Mouse (Mus musculus) layer of hippocampus, postnatal 25 days (tissue): ENCODE measurements at regions not wholly inside any gene's neighbourhood (a gene's known extent, or its start where the extent isn't known, plus 50 kb on each side); places are given as distances from the start of the nearest gene placed in this dataset.

Experiments
- DNase-seq, 2 experiments: peaks; one replicate each; pipeline ENCODE4 v3.0.0; 2022; ENCODE audit warnings: mixed read lengths in 2 of 2, low spot score in 1 of 2; ENCODE audit errors: extremely low spot score in 1 of 2

- DNase-seq: no peak
These were observed 334.3 kb downstream of the Cd83 start for GRCm38 (mm10) chr13:44118846-44119245.

- no peak for DNase-seq
These were observed 336.7 kb downstream of the Cd83 start for GRCm38 (mm10) chr13:44121241-44121671.

DNA sequence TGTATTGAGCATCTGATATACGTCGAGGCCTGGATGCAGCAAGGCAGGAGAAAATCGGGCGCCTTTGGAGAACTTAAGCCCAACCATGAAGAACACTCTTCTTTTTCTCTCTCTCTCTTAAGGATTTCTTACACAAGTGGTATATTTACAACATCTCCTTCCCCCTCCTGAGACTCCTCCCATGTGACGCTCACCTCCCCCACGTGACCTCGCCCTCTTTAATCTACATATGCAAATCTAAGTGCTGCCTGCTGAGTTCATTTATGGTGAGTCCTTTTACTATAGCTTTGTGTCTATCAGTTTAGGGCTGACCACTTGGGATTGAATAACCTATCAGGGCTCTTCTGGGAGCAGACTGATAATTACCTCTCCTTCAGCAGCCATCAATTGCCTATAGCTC lies 337.4 kb downstream of the Cd83 start:
- no peak for DNase-seq

DNA sequence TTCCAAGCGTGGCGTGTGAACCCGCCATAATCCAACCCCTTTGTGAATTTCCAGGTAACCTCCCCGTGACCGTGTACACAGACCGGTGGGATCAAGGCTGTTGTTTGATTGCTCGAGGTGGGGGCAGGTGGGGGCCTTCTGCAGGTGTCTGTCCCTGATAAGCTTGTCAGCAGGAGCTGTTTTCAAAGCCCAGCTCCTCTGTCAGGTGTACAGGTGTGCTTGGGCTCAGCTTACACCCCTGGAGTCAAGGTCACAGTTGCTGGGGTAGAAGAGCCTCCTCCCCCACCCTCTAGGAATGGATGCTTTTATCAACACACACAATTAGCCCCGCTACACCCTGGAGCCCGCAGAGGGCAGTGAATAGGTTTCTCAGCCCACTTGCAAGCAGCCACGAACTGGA lies 341.6 kb downstream of the Cd83 start:
- no peak for DNase-seq

DNA sequence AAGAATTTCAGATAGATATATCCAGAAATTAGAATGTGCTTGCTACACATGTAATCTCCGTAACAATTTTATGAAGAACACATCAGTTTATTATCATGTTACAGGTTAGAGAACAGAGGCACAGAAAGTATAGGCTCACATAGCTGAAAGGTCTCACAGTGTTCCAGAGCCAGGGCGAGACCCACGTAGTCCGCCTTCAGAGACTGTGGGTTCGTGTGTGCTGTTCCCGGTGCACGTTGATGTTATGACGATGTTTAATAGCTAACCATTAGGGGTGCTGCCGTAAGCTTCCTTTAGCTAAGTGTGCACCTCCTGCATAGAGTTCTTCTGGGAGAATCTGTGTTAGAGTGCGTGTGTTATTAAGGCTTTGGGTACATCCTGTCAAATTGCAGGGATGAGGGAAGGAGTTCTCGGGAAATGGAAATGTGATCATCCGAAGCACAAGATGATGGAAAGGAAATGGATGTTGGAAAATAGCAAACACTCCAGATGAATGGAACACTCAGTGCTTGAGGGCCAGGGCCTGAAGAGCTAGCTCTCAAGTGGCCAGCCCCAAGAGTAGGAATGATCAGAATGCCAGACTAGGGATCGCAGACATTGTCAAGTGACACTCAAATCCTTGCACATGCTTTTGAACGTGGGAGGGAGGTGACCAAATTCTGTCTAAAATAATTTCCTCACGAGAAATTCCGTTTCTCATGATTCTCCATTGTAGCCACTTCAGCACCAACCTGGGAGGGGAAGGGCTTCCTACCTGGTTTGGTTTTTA lies 344.1 kb downstream of the Cd83 start:
- DNase-seq: no peak

DNA sequence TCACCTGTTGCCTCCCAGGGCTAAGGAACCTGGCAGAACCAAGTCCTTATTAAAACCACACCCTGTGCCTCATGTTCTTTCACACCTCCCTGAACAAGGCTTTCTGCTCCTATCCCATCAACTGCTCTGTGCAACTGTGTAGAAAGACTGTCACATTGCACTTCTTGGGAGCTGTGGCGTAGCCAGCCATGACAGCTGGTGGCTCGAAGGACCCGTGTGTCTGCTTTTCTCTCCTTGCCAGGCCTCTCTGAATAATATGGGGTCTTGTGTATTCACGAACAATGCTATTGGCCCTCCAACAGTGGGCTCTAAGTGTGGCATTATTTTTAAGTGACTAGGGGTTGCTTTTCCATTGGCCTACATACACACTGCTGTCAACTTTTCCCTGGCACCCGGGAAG lies 347.3 kb downstream of the Cd83 start:
- DNase-seq: no peak

GRCm38 (mm10) chr13:44132510-44132909 lies 347.9 kb downstream of the Cd83 start:
- DNase-seq: no peak

DNA sequence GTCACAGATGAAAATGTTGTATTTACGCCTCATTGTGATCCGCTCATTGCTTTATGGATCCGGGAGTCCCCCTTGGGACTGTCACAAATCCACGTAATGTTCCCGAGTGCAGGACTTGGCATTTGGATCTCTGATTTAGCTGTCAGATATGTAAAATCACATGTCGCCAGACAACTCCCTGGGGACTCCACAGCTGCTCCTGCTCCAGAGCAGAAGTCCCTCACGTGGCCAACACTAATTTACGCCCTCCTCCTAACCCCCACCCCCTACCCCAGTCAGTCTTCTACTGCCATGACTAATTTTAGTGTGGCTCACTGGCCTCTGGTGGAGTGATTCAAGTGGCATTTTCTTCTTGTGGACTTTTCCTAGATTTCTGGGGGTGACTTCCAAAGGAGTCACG lies 348.9 kb downstream of the Cd83 start:
- DNase-seq: no peak

GRCm38 (mm10) chr13:44141181-44141580 lies 356.6 kb downstream of the Cd83 start:
- no peak for DNase-seq

- no peak for DNase-seq
These were observed 360.9 kb downstream of the Cd83 start for GRCm38 (mm10) chr13:44145441-44145840.

GRCm38 (mm10) chr13:44147841-44148240 lies 363.3 kb downstream of the Cd83 start:
- no peak for DNase-seq

DNA sequence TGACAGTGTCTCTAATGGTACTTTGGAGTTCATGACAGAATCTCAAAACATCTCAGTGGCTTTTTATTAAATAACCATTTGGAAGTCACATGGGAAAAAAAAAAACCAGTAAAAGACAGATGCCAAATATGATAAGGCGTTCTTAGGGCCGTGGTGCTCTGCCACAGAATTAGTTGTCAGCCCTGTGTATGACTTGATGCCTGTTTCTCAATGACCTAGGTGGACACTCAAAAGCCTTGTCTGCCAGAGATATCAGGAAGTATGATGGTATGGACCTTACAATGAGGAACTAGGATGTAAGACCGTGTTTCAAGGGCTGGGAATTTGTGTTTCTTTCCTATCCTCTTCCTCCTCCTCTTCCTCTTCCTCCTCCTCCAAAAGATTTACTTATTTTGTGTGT lies 364.9 kb downstream of the Cd83 start:
- DNase-seq: no peak

DNA sequence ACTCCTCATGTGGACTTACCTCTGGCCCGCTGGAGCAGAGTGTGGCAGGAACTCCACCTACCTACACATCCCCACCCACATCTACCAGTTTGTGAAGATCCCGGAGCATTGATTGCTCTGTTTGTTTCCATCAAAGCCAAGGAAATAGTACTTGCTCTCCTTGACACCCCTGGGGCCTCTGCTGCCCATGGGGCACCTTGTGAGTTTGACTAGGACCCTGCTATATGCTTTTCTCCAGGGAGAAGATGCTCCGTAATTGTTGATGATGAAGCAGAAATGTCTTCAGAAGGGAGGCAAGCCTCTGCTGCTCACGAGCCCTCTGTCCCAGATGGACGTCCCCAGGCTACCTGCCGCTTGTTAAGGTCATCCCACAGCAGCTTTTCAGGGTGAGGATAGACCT lies 367.0 kb downstream of the Cd83 start:
- DNase-seq: no peak

DNA sequence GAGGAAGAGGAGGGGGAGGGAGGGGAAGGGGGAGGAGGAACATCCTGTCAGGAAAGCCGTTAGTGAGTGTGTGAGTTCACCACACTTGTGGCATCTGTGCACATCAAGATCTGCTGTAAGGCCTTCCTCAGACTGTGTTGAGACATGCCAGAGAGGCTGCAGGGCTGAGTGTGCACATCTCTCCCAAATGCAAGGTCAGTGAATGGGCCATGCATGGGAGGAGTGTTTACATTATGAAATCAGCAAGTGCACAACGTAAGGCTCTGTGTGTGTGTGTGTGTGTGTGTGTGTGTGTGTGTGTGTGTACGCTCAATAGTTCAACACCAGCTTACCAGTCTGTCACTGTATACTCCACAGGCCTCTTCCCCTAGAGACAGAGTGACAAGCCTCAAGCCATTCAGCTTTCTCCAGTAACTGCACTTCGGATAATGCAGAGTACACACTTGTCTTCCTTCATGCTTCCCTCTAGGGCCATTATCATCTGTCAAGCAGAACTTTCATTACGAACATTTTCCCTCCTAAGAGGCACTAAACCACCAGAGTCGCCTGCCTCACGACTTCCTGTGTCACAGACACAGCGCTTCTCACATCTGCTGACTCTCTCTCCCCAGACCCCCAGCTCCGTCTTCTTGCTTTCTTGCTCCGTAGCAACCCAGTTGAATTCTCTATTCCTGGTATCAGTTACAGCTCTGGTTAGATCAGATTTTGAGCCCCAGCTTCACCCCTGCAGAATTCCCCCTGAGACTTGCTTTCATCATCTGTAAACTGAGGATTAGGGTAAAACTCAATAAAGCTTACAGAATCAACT lies 368.4 kb downstream of the Cd83 start:
- no peak for DNase-seq

DNA sequence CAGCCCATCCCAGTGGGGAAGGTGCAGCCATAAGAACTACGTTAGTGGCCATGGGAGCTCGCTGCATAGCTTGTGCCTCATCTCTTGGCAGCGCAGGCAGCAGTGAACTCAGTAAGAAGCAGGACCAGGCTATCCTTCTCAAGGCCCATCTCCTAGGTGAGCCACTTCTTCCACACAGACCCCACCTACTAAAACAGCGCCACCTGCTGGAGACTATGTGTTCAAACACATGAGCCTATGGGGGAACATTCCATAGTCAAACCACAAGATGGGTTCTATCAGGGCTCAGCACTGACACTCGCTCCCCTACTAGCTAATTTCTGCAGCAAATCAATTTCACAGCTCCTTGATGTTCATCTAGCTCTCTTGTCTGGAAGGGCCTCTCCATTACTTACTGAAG lies 369.2 kb downstream of the Cd83 start:
- no peak for DNase-seq

DNA sequence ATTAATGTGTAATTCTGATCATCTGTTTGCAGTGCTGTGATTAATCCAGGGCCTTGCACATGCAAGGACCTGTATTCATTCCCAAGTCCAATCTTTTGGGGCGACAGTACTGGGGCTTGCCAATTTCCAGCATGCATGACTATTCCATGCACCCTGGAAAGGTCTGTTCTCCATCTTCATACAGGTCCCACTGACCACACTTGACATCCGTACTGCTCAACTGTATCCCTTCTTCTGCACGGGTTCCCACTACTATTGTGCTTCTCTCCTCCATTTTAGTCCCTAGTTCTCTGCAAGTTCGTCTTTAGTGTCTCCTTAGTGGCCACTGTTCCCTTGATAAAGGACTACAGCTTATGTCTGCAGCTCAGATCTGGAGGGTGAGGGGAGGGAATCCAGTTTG lies 371.4 kb downstream of the Cd83 start:
- no peak for DNase-seq

- DNase-seq: no peak
These were observed 372.0 kb downstream of the Cd83 start for GRCm38 (mm10) chr13:44156546-44156945.

DNA sequence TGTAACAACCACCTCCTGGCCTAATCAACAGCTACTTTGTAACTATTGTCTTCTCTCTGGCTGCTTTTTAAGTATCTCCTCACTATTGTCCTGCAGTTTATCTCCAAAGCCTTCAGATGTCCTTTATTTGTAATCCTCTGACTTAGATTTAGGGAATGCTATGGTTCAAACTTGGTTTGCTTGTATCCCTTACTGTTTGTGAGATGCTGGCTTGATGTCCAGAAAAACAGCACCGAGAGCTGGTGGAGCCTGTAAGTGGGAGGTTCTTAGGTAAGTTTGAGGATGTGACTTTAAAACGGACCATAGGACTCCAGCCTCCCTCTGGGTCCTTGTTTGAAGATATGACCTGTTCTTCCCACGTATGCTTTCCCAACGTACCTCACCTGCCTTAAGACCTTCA lies 372.7 kb downstream of the Cd83 start:
- no peak for DNase-seq

DNA sequence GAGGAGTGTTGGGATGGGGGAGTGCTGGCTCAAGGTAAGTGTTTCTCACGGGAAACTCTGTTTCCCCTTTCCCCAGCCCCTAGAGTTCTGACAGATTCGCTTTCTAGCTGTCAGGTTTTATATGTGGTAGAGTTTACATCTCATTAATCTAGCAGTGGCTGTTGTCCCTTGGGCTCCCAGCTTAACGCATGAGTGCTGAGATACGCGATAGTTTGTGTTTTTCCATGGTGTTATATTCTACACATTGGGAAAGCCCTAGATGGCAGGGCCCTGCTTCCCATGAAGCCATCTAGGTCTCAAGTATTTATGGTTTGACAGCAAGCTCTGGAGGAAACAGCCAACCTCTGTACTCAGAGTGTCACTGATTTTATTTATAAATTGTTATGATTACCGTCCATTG lies 373.8 kb downstream of the Cd83 start:
- no peak for DNase-seq

DNA sequence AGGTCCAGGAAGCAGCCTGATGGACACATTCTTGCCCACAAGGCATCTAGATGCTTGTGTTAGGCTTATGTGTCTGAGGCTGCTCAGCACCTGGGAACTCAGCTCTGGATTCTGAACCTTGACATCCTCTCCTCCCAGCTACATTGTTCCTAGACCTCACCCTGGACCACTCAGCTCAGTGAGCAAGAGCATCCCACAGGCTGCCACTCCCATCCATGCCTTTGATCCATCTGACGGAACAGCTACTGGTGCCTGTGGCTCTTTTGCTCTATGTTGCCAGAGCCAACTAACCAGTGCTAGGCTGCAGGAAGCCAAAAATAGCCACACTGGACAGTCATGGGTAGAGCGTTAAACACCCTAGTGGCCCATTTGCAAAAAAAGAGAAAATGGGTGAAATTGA lies 374.8 kb downstream of the Cd83 start:
- DNase-seq: no peak

GRCm38 (mm10) chr13:44164746-44165145 lies 380.2 kb downstream of the Cd83 start:
- no peak for DNase-seq

DNA sequence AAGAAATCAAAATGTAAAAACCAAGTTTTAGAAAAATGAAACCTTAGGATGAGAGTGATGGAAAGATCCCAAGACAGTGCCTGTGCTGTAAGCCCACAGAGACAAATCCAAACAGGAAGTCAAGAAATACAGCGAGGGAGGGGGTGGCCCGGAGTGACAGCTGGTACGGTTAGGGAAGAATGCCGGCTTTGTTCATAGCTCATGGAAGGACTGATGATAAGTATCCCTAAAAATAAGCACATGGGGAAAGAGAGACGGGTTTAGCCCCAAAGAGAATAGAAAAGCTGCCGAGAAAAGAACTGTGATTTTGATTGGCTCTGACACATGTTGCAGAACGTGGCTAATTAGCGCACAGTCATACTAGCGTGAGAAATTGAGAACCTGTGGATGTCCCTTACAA lies 382.6 kb downstream of the Cd83 start:
- peak in 1 of 2 experiments; percentile 9 for DNase-seq
